Mouse (Mus musculus): ENCODE results near the gene Klc4.

Gene Klc4

GRCm38 (mm10) chr17:46594606-46595005 is 51.2 kb downstream of the Klc4 start:
- in situ Hi-C loops (cut with MboI; ENCODE audit: unreplicated experiment in 2 of 2): no loop called here

GRCm38 (mm10) chr17:46593124-46593523 is 52.7 kb downstream of the Klc4 start:
- in situ Hi-C loops (cut with MboI; ENCODE audit: unreplicated experiment in 2 of 2): no loop called here

GRCm38 (mm10) chr17:46591406-46591805 is 54.4 kb downstream of the Klc4 start:
- in situ Hi-C loops (cut with MboI; ENCODE audit: unreplicated experiment in 2 of 2): no loop called here

GRCm38 (mm10) chr17:46590439-46590838 is 55.4 kb downstream of the Klc4 start:
- in situ Hi-C loops (cut with MboI; ENCODE audit: unreplicated experiment in 2 of 2): no loop called here

GRCm38 (mm10) chr17:46589635-46590314 is 56.0 kb downstream of the Klc4 start:
- in situ Hi-C loops (cut with MboI; ENCODE audit: unreplicated experiment in 2 of 2): no loop called here

GRCm38 (mm10) chr17:46588913-46589312 is 56.9 kb downstream of the Klc4 start:
- in situ Hi-C loops (cut with MboI; ENCODE audit: unreplicated experiment in 2 of 2): no loop called here

GRCm38 (mm10) chr17:46588173-46588572 is 57.6 kb downstream of the Klc4 start:
- in situ Hi-C loops (cut with MboI; ENCODE audit: unreplicated experiment in 2 of 2): no loop called here

GRCm38 (mm10) chr17:46586327-46586726 is 59.5 kb downstream of the Klc4 start:
- in situ Hi-C loops (cut with MboI; ENCODE audit: unreplicated experiment in 2 of 2): no loop called here

All from v-Abl transformed pro-B cells (cell line).